Mouse (Mus musculus) neural tube, embryonic 10.5 days (tissue): ENCODE data around the gene Aebp2.
"Not testable (repeated sequence)": the region's sequence is repeated elsewhere in the genome, so short reads cannot be mapped to it uniquely, and the experiment has no call there.

ENCODE experiments used
- DNase-seq: peaks from one replicate; pipeline ENCODE4 v3.0.0-alpha.2; 2017; ENCODE audit warnings: low spot score; ENCODE audit errors: extremely low spot score

The Aebp2 gene

DNA sequence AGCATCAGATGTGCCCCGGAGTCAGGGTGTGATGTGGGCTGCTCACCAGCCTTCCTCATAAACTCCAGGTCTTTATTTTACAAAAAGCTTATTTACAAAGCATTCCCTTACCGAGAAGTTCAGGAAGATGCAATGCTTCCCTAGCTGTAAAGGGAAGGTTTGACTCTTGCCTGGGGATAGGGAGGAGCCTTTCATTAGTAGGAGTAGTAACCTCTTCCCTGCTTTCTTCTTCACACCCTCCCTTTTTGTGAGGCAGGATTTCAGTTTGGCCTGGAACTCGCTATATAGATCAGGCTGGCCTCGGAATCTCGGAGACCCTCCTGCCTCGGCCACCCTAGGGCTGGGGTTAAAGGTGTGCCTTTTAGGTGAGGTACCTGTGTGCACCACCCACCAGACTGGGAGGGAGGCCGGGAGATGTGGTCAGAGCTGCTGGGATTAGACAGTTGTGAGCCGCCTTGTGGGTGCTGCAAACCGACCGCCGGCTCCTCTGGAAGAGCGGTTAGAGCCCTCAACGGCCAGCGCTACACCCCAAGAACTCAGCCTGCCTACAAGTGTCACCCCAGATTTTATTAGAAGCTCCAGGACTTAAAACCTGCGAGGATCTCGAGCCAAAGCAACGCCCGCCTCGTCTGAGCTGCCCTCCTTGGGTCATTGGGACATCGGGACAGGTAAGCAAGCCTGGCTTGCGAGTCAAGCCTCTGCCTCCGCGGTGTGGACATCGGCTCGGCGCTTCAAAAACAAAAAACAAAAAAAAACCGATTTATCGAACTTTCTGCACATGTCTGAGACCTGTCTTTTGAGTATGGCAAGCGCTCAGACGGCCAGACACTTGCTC is at the start of gene Aebp2:
Gene Aebp2, plus strand, starts transcription at position 273 of the 835 bp plus-strand sequence.
- DNase-seq, result no peak

DNA sequence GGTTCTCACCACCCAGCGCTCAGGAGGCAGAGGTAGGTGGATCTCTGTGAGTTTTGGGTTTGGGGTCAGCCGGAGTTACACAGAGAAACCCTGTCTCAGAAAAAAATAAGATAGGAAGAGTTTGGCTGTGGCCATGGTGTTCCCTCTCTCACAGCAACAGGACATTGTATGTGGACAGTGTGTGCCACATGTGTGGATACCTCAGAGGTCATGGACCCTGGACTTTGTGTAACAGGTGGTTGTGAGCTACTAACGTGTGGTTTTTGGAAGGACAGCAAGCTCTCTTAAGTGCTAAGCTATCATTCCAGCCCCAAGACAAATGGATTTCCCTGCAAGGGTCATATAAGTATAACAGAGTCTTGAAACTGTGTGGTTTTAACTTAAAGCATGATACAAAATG is 47.5 kb upstream of the Aebp2 start:
- DNase-seq, result no peak

DNA sequence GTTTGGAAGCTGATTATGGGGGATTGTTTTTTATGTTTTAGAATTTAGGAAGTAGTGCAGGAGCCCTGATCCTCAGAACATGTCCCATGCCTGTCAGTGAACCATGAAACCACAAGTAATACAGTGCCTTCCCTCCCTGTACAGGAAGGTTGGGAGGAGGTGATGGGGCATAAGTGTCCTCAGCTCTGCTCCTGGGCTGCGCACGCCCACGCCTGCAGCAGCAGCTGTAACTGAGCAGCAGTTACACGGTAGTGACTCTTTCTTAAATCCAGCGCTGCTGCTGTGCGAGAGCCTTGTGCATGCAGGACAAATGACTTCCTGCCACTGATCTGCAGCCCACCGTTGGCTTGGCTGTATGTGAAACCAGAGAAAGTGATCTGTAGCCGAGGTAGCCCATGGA is 46.3 kb upstream of the Aebp2 start:
- no peak for DNase-seq

DNA sequence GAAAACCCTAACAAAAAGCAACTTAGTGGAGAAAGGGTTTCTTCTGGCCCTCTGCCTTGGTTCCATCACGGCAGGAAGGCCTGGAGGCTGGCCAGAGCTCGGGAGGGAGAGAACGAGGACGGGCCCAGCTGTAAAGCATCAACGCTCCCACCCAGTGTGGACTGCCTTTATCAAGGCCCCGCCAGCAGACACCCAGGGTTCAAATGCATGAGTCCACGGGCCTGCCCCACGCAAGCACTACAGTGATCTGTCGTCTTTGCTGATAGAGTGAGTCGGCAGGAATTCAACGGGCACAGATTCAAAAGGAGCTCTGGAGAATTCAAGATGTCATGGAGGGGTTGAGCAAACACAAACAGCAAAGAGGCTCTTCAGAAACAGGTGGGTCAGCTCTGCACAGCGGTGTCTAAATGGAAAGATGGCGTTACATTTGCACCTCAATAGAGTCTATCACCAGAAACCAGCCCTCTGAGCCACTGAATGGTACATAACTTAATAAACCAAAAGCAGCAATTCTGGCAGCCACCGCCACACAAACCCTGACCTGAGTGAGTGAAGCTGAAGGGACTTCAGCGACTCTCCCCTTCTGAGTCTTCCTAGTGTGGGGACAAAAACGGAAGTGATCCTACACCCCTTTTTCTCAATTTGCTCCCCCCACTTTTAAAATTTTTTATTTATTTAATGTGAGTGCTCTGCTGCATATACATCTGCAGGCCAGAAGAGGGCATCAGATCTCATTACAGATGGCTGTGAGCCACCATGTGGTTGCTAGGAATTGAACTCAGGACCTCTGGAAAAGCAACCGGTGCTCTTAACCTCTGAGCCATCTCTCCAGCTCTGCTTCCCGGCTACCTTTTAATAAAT is 45.3 kb upstream of the Aebp2 start:
- DNase-seq, result no peak

GRCm38 (mm10) chr6:140577822-140578170 is 44.7 kb upstream of the Aebp2 start:
- no peak for DNase-seq

- DNase-seq, result not testable (repeated sequence)
These were observed 43.5 kb upstream of the Aebp2 start for GRCm38 (mm10) chr6:140578985-140579384.

DNA sequence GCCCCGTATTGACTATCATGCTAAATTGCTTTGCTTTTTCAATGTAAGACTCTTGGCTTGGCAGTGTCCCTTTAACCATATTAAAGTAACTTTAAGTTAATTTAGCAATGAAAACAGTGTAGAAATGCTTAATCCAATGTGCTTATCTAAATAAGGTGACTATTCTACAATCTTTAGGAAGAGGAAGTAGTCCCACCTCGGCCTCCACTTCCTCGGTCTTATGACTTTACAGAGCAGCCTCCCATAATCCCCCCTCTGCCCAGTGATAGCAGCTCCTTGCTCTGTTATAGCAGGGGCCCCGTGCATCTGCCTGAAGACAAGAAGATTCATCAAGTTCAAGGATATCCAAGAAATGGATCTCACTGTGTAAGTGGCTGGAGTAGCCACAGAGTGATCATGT is 42.3 kb upstream of the Aebp2 start:
- DNase-seq, result no peak

- DNase-seq, result no peak
These were observed 35.7 kb upstream of the Aebp2 start for GRCm38 (mm10) chr6:140586714-140587259.

DNA sequence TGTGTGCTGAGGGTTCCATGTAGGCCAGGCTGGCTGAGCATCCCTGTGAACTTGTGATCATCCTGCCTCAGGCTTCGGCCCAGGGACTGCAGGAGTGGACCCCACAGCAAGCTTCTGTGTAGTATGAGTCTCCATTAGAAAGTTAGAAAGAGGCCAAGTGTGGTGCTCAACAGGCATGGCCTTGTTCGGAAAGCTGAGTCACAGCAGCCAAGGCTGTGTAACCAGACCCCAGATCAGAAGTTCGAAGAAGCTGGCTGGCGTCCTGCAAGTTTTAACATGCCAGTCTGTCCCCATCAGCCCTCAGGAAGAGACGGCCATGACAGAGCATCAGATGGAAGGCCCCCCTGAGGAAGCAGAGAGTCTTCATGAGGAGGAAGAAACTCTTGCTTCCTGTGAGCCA is 31.1 kb upstream of the Aebp2 start:
- no peak for DNase-seq

DNA sequence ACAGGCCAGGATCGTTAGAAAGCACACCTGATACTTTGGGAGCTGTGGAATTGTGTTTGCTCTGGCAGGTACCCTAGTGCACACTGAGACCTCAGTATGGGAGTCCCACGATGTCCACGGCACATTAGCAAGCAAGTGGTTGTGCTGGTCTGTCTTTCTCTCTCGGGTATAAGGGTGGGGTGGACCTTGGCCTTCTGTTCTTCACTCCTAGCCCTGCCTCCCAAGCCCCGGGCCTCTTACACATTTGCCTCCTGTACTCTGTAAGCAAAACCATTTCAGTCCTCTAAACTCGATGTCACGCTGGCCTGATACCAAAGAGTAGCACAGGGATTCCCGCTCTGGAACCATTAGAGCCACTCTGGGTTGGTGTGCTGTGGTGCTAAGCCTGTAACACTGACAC is 29.8 kb upstream of the Aebp2 start:
- no peak for DNase-seq

- no peak for DNase-seq
These were observed 28.9 kb upstream of the Aebp2 start for GRCm38 (mm10) chr6:140593420-140594170.

DNA sequence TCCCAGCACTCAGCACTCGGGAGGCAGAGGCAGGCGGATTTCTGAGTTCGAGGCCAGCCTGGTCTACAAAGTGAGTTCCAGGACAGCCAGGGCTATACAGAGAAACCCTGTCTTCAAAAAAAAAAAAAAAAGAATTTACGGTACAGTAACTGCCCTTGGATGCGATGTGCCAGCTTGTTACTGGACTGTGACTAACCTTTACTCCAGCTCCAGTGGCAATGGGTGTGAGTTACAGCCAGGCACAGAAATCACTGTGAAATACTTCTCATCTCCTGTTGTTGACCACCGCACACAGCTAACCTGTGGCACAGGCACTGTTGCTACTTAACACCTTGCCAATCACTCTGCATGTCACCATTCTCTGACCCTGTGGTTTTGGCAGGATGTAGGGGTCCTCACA is 26.9 kb upstream of the Aebp2 start:
- DNase-seq, result not testable (repeated sequence)

GRCm38 (mm10) chr6:140597381-140598329 is 24.8 kb upstream of the Aebp2 start:
- no peak for DNase-seq

DNA sequence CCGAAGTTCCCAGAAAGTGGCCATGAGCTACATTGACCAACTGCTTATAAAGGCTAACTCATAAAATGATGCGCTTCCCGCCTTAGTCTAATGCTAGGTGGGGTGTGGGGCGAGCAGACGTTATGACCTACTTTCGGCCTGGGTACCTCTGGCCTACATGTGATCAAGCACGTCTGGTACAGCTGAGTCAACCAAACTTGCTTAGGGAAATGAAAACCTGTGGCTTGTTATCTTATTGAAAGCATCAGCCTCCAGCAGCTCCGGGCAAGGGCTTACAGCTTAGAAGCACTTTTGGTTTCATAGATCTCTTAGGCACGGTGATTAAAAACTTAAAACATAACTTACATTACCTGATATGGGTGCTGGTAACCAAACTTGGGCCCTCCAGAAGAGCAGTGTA is 23.9 kb upstream of the Aebp2 start:
- DNase-seq, result no peak

- no peak for DNase-seq
These were observed 23.1 kb upstream of the Aebp2 start for GRCm38 (mm10) chr6:140599337-140599736.

- not testable (repeated sequence) for DNase-seq
These were observed 21.8 kb upstream of the Aebp2 start for GRCm38 (mm10) chr6:140600671-140601070.

DNA sequence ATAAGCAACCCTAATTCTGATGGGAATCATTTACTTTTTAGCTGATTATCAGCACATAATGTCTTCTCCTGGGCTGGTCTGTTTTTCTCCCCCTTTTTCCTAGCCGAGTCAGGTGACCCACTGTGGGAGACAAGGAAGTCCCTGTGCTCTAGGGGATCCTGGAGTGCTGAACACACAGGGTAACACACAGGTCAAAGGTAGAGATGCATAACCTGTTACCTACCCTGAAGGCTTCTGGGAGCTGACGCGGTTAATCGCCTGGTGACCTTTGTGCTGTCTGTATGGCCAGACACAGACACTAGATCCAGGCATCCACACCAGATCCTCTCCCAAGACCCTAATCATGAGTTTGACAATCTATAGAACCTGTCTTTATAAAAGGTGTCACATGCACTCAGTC is 21.3 kb upstream of the Aebp2 start:
- no peak for DNase-seq

DNA sequence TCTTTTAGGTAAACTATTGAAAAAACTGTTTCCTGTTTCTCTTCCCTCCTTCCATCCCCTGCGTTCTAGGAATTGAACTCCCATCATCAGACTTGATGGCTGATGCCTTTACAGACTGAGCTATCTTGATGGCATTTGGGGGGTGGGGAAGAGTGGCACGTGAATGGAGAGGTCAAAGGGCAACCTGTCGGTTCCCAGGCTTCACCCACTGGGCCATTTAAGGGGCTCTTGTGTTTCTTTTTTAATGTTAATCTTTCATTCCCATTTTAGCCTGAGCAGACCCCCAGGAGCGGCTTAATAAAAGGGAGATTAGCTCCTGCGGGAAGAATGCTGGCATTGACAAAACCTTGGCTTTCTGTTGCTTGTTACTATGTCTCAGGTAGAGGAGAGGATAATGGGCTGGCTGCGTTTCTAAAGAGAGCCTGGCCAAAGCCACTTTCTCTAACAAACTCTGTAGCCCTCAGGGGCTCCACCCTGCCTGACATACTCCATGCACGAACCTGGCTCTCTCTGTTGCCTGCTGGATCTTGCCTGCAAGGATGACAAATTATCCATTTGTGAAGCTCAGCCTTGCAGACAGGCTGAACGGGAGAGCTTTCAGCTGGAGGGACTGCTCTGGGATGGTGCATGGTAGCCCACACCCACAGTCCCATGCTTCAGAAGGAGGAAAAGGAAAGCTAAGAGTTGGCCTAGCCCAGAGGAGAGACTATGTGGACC is 19.1 kb upstream of the Aebp2 start:
- DNase-seq, result no peak

- not testable (repeated sequence) for DNase-seq
These were observed 17.3 kb upstream of the Aebp2 start for GRCm38 (mm10) chr6:140605173-140605572.

DNA sequence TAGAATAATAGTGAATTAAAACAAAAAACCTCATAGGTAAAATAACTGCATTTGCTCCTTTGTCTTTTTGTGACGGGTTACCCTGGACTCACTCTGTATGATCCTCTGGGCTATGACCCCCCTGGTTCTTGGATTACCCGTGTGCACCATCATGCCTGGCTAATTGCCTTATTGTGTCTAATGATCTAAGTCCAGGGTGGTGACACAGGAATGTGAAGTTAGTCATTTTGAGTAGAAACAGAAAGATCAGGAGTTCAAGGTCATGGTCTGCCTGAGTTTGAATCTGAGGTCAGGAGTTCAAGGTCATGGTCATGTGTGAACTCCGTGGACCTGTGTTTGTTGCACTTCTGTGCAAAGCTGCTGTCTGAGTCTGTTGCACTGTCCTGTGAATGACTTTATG is 16.7 kb upstream of the Aebp2 start:
- DNase-seq, result no peak
